Mouse (Mus musculus) neural tube, embryonic 13.5 days (tissue): ENCODE data around the gene Olfr1084. TPM values are rescaled to one million over a fixed set of nuclear protein-coding genes. Genes with fewer than 3 reads are reported as not detected.
"Not testable (repeated sequence)": the region's sequence is repeated elsewhere in the genome, so short reads cannot be mapped to it uniquely, and the experiment has no call there.

Experiments
- ATAC-seq: fragments of 200-750 bp; cut with Nextera tagmentation; 2 replicates; pipeline ENCODE4 v1.8.0; 2017; ENCODE audit warnings: low read depth, mild to moderate bottlenecking, moderate TSS enrichment, moderate library complexity
- H3K27ac ChIP-seq: fragments of 300-500 bp; sonication (generic); replicated peaks from 2 replicates; pipeline ENCODE4 v1.5.1; 2015; ENCODE audit warnings: moderate library complexity, mild to moderate bottlenecking, inconsistent platforms
- H3K27me3 ChIP-seq: fragments of 300-500 bp; sonication (generic); 2 replicates; pipeline ENCODE4 v1.6.1; 2015; ENCODE audit warnings: mild to moderate bottlenecking, inconsistent platforms
- H3K36me3 ChIP-seq: fragments of 300-500 bp; sonication (generic); 2 replicates; pipeline ENCODE4 v1.6.1; 2015; ENCODE audit warnings: mild to moderate bottlenecking, inconsistent platforms
- H3K4me1 ChIP-seq: fragments of 300-500 bp; sonication (generic); replicated peaks from 2 replicates; pipeline ENCODE4 v1.6.1; 2015; ENCODE audit warnings: inconsistent platforms
- H3K4me2 ChIP-seq: fragments of 300-500 bp; sonication (generic); 2 replicates; pipeline ENCODE4 v1.6.1; 2015; ENCODE audit warnings: inconsistent platforms, mild to moderate bottlenecking, moderate library complexity
- H3K4me3 ChIP-seq: fragments of 300-500 bp; sonication (generic); 2 replicates; pipeline ENCODE4 v1.5.1; 2015; ENCODE audit warnings: mild to moderate bottlenecking, inconsistent platforms
- H3K9ac ChIP-seq: fragments of 300-500 bp; sonication (generic); 2 replicates; pipeline ENCODE4 v1.6.1; 2015; ENCODE audit warnings: moderate library complexity, mild to moderate bottlenecking, inconsistent platforms
- H3K9me3 ChIP-seq: fragments of 300-500 bp; sonication (generic); 2 replicates; pipeline ENCODE4 v1.6.1; 2016; ENCODE audit warnings: inconsistent platforms
- WGBS: fragments of 180-500 bp; shearing (Covaris S2); methylation state at CpG from one replicate; pipeline ENCODE4 v1.1.7; 2015; 5-methylcytosine and 5-hydroxymethylcytosine counted together
- polyA plus RNA-seq: library from polyadenylated mRNA; unstranded; fragments of >200 nt; fragmentation: Nextera tagmentation; extraction: Ambion mirVana; gene quantifications from 2 replicates; pipeline ENCODE4 v1.2.1, GENCODE M21; 2015

Olfr1084 gene
- polyA plus RNA-seq: not detected in 2 replicates

GRCm38 (mm10) chr2:86639625-86640024, at the start of gene Olfr1084:
Olfr1084 (minus strand) TSS chr2:86639725.
- H3K9ac ChIP-seq, H3K27me3 ChIP-seq: not testable (repeated sequence)
- WGBS: 89% methylated on average over 1 of the region's 1 CpGs

GRCm38 (mm10) chr2:86679992-86680391, 40.5 kb upstream of the Olfr1084 start, which contains the start of gene Olfr1086:
Olfr1086 (minus strand) TSS chr2:86680092.
- no peaks in the 10 kb centered on the region for H3K9me3 ChIP-seq
- WGBS: 80% methylated on average over 2 of the region's 2 CpGs
- H3K4me2 ChIP-seq: no peak within 1 kb of the TSS
- no peaks in the 10 kb centered on the region for H3K36me3 ChIP-seq
- ATAC-seq: no peak
- H3K9ac ChIP-seq: no peak within 1 kb of the TSS
- no peaks in the 10 kb centered on the region for H3K4me1 ChIP-seq
- H3K4me3 ChIP-seq: no peak within 1 kb of the TSS
- no peaks in the 10 kb centered on the region for H3K27me3 ChIP-seq
- H3K27ac ChIP-seq: no peak within 1 kb of the TSS

More at GRCm38 (mm10) chr2:86639625-86640024, at the start of gene Olfr1084:
- not testable (repeated sequence) for H3K9me3 ChIP-seq, ATAC-seq, H3K36me3 ChIP-seq, H3K4me2 ChIP-seq, H3K27ac ChIP-seq, H3K4me3 ChIP-seq, H3K4me1 ChIP-seq

GRCm38 (mm10) chr2:86661919-86662318, 22.4 kb upstream of the Olfr1084 start, which contains the start of gene Olfr1085:
Olfr1085 (minus strand) TSS chr2:86662019.
- Histone ChIP-seq H3K4me1 (no peaks in the 10 kb centered on the region), H3K4me3 (no peak within 1 kb of the TSS), H3K4me2 (no peak within 1 kb of the TSS), H3K27ac (no peak within 1 kb of the TSS), H3K27me3 (no peaks in the 10 kb centered on the region), H3K36me3 (no peaks in the 10 kb centered on the region), H3K9me3 (no peaks in the 10 kb centered on the region), H3K9ac (no peak within 1 kb of the TSS)
- WGBS: 38% methylated on average over 1 of the region's 1 CpGs
- no peak for ATAC-seq

GRCm38 (mm10) chr2:86598866-86599265, 40.7 kb downstream of the Olfr1084 start, which contains the start of gene Olfr1082:
Olfr1082 (minus strand) TSS chr2:86598966.
- H3K4me2 ChIP-seq, H3K36me3 ChIP-seq, H3K4me1 ChIP-seq, H3K27ac ChIP-seq, H3K27me3 ChIP-seq, H3K9ac ChIP-seq, H3K9me3 ChIP-seq, ATAC-seq, H3K4me3 ChIP-seq: not testable (repeated sequence)
- 67% methylated on average over 1 of the region's 1 CpGs for WGBS

Other genes starting within 250 kb of the Olfr1084 start
- gene Olfr1061, start 225.7 kb downstream of the Olfr1084 start, polyA plus RNA-seq: not detected in 2 replicates
- gene Olfr1062, start 213.0 kb downstream of the Olfr1084 start, polyA plus RNA-seq: not detected in 2 replicates
- not detected in 2 replicates for gene Olfr1065, start 189.1 kb downstream of the Olfr1084 start, polyA plus RNA-seq
- gene Olfr1066, start 183.5 kb downstream of the Olfr1084 start, polyA plus RNA-seq: not detected in 2 replicates
- not detected in 2 replicates for gene Olfr228, start 152.3 kb downstream of the Olfr1084 start, polyA plus RNA-seq
- not detected in 2 replicates for gene Olfr1076, start 131.3 kb downstream of the Olfr1084 start, polyA plus RNA-seq
- not detected in 2 replicates for gene Olfr1079, start 97.2 kb downstream of the Olfr1084 start, polyA plus RNA-seq
- gene Olfr1080, start 81.5 kb downstream of the Olfr1084 start, polyA plus RNA-seq: not detected in 2 replicates
- not detected in 2 replicates for gene Olfr1082, start 40.8 kb downstream of the Olfr1084 start, polyA plus RNA-seq
- gene Olfr1085, start 22.3 kb upstream of the Olfr1084 start, polyA plus RNA-seq: not detected in 2 replicates
- gene Olfr1086, start 40.4 kb upstream of the Olfr1084 start, polyA plus RNA-seq: not detected in 2 replicates
- gene Olfr1087, start 58.7 kb upstream of the Olfr1084 start, polyA plus RNA-seq: not detected in 2 replicates
- gene Olfr1089, start 94.0 kb upstream of the Olfr1084 start, polyA plus RNA-seq: not detected in 2 replicates
- not detected in 2 replicates for gene Olfr1090, start 119.3 kb upstream of the Olfr1084 start, polyA plus RNA-seq
- not detected in 2 replicates for gene Olfr1093, start 142.8 kb upstream of the Olfr1084 start, polyA plus RNA-seq
- gene Olfr141, start 170.3 kb upstream of the Olfr1084 start, polyA plus RNA-seq: not detected in 2 replicates
- not detected in 2 replicates for gene Olfr1094, start 184.9 kb upstream of the Olfr1084 start, polyA plus RNA-seq
- not detected in 2 replicates for gene Olfr1095, start 212.0 kb upstream of the Olfr1084 start, polyA plus RNA-seq
- gene Gm13723, start 235.1 kb upstream of the Olfr1084 start, polyA plus RNA-seq: not detected in 2 replicates